Mouse (Mus musculus): ENCODE data around the gene Nfatc2. TPM values are rescaled to one million over a fixed set of nuclear protein-coding genes. Genes with fewer than 3 reads are reported as not detected.

Nfatc2 gene
- polyA plus RNA-seq, 1 experiment = 13.3 TPM

DNA sequence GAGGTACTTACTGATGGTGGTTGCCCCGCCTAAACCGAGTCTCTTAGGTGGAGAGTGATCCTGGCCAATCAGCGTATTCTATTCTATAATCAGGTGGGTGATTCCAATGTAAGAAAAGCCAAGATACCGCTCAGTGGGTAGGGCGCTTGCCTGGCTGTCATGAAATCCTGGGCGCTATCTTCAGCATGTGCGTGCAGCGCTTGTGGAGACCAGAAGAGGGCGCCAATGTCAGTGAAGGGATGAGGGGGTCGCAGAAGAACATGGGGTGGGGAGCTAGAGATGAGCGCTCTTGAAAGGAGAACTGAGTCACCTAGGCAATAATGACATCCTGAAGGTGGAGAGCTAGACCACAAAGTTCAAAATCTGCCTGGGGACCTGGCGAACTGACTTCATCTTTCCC is 160.0 kb downstream of the Nfatc2 start:
- Histone ChIP-seq H3K27me3 (ENCODE audit: control insufficient read depth, insufficient read depth, low read length) (no peaks in the 10 kb centered on the region), H3K4me1 (replicated peaks; ENCODE audit: control insufficient read depth, insufficient read depth, low read length) (peaks cover 17% of the 10 kb centered on the region; the same call in 1 of the 2 replicates), H3K4me3 (ENCODE audit: control insufficient read depth, insufficient read depth, low read length) (no peak overlapping the region), H3K27ac (ENCODE audit: control insufficient read depth, insufficient read depth, low read length) (no peak overlapping the region), H3K36me3 (ENCODE audit: control insufficient read depth, insufficient read depth, low read length) (no peaks in the 10 kb centered on the region)
- DNase-seq = no peak
- WGBS = 94% methylated on average over 12 of the region's 12 CpGs
- TF ChIP-seq CTCF (IDR thresholded peaks at IDR 0.05; ENCODE audit: borderline replicate concordance, control insufficient read depth, extremely low read depth, insufficient read depth, low read length, poor library complexity) = no peak
- TF ChIP-seq POLR2A (IDR thresholded peaks at IDR 0.05; ENCODE audit: control insufficient read depth, extremely low read depth, insufficient read depth, low read length, poor library complexity) = no peak

DNA sequence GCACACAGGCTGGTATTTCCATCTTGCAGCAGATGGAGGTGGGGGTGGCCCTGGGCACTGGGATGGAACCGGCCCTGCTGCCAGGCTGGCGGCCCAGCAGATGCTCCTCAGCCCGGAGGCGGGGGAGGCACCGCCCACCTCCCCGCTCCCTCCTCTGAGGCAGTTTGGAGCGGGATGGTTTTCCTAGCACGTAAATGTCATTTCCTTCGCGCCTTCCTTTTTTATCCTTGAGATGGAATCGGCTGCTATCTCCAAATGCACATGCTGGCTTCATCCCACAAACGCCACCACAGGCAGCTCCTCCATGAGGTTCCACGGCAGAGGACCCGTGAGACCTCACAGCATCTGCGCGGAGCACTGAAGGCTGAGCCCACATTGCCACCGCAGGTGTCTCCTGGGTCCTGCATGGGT is 160.5 kb downstream of the Nfatc2 start:
- no peak for DNase-seq
- Histone ChIP-seq H3K4me3 (ENCODE audit: control insufficient read depth, insufficient read depth, low read length) (no peak overlapping the region), H3K36me3 (ENCODE audit: control insufficient read depth, insufficient read depth, low read length) (no peaks in the 10 kb centered on the region), H3K27ac (ENCODE audit: control insufficient read depth, insufficient read depth, low read length) (no peak overlapping the region), H3K27me3 (ENCODE audit: control insufficient read depth, insufficient read depth, low read length) (no peaks in the 10 kb centered on the region), H3K4me1 (replicated peaks; ENCODE audit: control insufficient read depth, insufficient read depth, low read length) (peaks cover 17% of the 10 kb centered on the region; the same call in 1 of the 2 replicates)
- TF ChIP-seq POLR2A (IDR thresholded peaks at IDR 0.05; ENCODE audit: control insufficient read depth, extremely low read depth, insufficient read depth, low read length, poor library complexity) = no peak
- TF ChIP-seq CTCF (IDR thresholded peaks at IDR 0.05; ENCODE audit: borderline replicate concordance, control insufficient read depth, extremely low read depth, insufficient read depth, low read length, poor library complexity) = no peak
- 98% methylated on average over 17 of the region's 17 CpGs for WGBS

DNA sequence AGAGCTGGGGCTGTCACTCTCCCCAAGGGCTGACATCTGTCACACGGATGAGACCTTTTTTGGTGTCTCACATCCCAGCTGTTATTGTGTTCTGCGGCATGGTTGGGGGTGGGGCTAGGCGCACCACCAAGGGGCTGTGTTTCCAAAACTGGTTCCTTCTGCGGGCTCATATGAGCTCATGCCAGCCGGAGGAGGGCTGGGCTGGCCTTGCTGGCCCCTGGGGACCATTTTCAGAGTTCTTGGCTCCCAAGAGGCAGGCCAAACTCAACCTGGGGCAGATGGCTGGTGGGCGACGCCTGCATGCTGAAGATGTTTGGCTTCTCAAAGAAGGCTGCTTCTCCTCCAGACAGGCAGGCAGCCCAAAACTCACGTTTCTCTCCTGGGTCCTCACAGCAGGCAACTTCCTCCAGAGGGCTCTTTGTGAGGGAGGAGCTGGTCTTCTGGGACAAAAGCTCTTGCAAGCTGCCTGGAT is 162.4 kb downstream of the Nfatc2 start:
- TF ChIP-seq CTCF (IDR thresholded peaks at IDR 0.05; ENCODE audit: borderline replicate concordance, control insufficient read depth, extremely low read depth, insufficient read depth, low read length, poor library complexity) (no peak), POLR2A (IDR thresholded peaks at IDR 0.05; ENCODE audit: control insufficient read depth, extremely low read depth, insufficient read depth, low read length, poor library complexity) (0 out of 2 replicates have a peak, but pooled peaks have one; percentile 22)
- no peak overlapping the region for H3K4me3 ChIP-seq (ENCODE audit: control insufficient read depth, insufficient read depth, low read length)
- WGBS = 47% methylated on average over 8 of the region's 8 CpGs
- no peaks in the 10 kb centered on the region for H3K27me3 ChIP-seq (ENCODE audit: control insufficient read depth, insufficient read depth, low read length)
- H3K36me3 ChIP-seq (ENCODE audit: control insufficient read depth, insufficient read depth, low read length) = no peaks in the 10 kb centered on the region
- DNase-seq = peak; percentile 37
- peaks cover 17% of the 10 kb centered on the region; the same call in 1 of the 2 replicates for H3K4me1 ChIP-seq (replicated peaks; ENCODE audit: control insufficient read depth, insufficient read depth, low read length)
- H3K27ac ChIP-seq (ENCODE audit: control insufficient read depth, insufficient read depth, low read length) = peak overlapping the region; percentile 38; the same call in 1 of the 2 replicates

DNA sequence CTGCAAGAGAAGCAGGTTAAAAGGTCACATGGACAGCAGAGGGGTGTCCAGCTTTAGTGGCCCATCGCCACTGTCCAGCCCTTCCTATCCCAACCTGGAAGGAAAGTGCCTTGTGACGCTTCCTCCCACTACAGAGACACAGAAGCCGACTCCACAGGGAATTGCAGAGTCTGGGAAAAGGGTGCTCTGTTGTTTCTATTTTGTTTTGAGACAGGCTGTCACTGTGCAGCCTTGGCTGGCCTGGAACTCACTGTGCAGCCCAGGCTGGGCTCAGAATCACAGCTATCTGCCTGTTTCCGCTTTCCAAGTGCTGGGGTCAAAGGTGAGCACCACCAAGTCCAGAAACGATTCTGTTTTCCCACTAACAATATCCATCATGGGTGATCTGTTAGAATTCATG is 167.3 kb downstream of the Nfatc2 start:
- Histone ChIP-seq H3K36me3 (ENCODE audit: control insufficient read depth, insufficient read depth, low read length) (no peaks in the 10 kb centered on the region), H3K27me3 (ENCODE audit: control insufficient read depth, insufficient read depth, low read length) (no peaks in the 10 kb centered on the region), H3K4me1 (replicated peaks; ENCODE audit: control insufficient read depth, insufficient read depth, low read length) (peaks cover 12% of the 10 kb centered on the region; the same call in 1 of the 2 replicates), H3K27ac (ENCODE audit: control insufficient read depth, insufficient read depth, low read length) (no peak overlapping the region), H3K4me3 (ENCODE audit: control insufficient read depth, insufficient read depth, low read length) (no peak overlapping the region)
- WGBS = 87% methylated on average over 5 of the region's 5 CpGs
- TF ChIP-seq POLR2A (IDR thresholded peaks at IDR 0.05; ENCODE audit: control insufficient read depth, extremely low read depth, insufficient read depth, low read length, poor library complexity) (no peak), CTCF (IDR thresholded peaks at IDR 0.05; ENCODE audit: borderline replicate concordance, control insufficient read depth, extremely low read depth, insufficient read depth, low read length, poor library complexity) (no peak)
- DNase-seq = no peak

DNA sequence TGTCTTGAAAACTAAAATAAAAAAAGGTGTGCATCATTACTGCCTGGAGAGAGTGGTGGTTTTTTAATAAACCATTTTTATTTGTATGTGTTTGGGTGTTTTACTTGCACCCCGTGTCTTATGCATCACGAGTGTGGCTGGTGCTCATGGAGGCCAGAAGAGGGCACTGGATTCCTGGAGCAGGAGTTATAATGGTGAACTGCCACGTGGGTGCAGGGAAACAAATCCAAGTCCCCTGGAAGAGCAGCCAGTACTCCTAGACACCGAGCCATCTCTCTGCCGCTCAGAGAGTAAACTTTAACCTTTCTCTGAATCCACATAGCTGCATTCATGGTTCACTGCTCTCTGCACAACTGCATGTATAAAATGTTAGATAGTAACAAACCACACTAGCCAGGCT is 168.1 kb downstream of the Nfatc2 start:
- Histone ChIP-seq H3K27me3 (ENCODE audit: control insufficient read depth, insufficient read depth, low read length) (no peaks in the 10 kb centered on the region), H3K4me3 (ENCODE audit: control insufficient read depth, insufficient read depth, low read length) (no peak overlapping the region), H3K4me1 (replicated peaks; ENCODE audit: control insufficient read depth, insufficient read depth, low read length) (peaks cover 6% of the 10 kb centered on the region; the same call in 1 of the 2 replicates), H3K27ac (ENCODE audit: control insufficient read depth, insufficient read depth, low read length) (no peak overlapping the region), H3K36me3 (ENCODE audit: control insufficient read depth, insufficient read depth, low read length) (no peaks in the 10 kb centered on the region)
- 81% methylated on average over 5 of the region's 5 CpGs for WGBS
- TF ChIP-seq POLR2A (IDR thresholded peaks at IDR 0.05; ENCODE audit: control insufficient read depth, extremely low read depth, insufficient read depth, low read length, poor library complexity) (no peak), CTCF (IDR thresholded peaks at IDR 0.05; ENCODE audit: borderline replicate concordance, control insufficient read depth, extremely low read depth, insufficient read depth, low read length, poor library complexity) (no peak)
- DNase-seq = no peak

DNA sequence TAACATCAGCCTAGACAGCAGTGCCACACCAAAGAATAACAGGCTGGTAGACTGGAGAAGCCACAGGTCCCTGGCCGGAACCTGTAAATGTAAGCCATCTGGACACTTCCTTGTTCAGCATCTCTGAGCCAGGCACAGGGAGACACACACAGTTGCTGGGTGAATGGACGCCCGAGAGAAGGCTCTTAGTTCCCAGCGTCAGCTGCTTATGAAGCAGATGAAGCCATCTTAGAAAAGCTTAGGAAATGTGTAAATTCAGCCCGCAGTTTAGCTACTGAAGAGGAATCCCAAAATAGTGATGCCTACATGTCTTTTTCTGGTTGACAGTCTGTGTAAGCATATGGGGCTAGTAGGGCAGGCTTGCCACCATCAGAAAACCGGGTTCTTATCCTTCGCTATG is 169.1 kb downstream of the Nfatc2 start:
- Histone ChIP-seq H3K36me3 (ENCODE audit: control insufficient read depth, insufficient read depth, low read length) (no peaks in the 10 kb centered on the region), H3K4me1 (replicated peaks; ENCODE audit: control insufficient read depth, insufficient read depth, low read length) (peaks cover 3% of the 10 kb centered on the region; the same call in 1 of the 2 replicates), H3K27me3 (ENCODE audit: control insufficient read depth, insufficient read depth, low read length) (no peaks in the 10 kb centered on the region), H3K27ac (ENCODE audit: control insufficient read depth, insufficient read depth, low read length) (no peak overlapping the region), H3K4me3 (ENCODE audit: control insufficient read depth, insufficient read depth, low read length) (no peak overlapping the region)
- TF ChIP-seq POLR2A (IDR thresholded peaks at IDR 0.05; ENCODE audit: control insufficient read depth, extremely low read depth, insufficient read depth, low read length, poor library complexity) (no peak), CTCF (IDR thresholded peaks at IDR 0.05; ENCODE audit: borderline replicate concordance, control insufficient read depth, extremely low read depth, insufficient read depth, low read length, poor library complexity) (no peak)
- WGBS = 97% methylated on average over 7 of the region's 7 CpGs
- no peak for DNase-seq

DNA sequence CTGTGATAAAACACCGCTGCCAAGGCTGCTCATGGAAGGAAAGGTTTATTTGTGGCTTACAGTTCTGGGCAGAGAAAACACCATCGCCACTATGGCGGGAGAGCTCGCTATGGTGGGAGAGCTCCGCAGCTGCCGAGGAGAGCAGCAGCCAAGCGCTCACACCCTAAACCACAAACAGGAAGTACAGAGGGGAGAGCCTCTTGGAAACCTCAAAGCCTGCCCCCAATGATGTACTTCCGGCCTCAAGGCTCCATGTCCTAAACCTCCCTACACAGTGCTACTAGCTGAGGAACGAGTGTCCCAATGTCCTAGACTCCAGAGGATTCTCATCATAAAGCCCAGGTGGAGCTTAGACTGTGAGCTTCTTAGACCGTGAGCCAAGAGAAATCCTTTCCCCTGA is 171.9 kb downstream of the Nfatc2 start:
- Histone ChIP-seq H3K36me3 (ENCODE audit: control insufficient read depth, insufficient read depth, low read length) (no peaks in the 10 kb centered on the region), H3K4me1 (replicated peaks; ENCODE audit: control insufficient read depth, insufficient read depth, low read length) (peaks cover 3% of the 10 kb centered on the region; the same call in 1 of the 2 replicates), H3K4me3 (ENCODE audit: control insufficient read depth, insufficient read depth, low read length) (no peak overlapping the region), H3K27ac (ENCODE audit: control insufficient read depth, insufficient read depth, low read length) (no peak overlapping the region), H3K27me3 (ENCODE audit: control insufficient read depth, insufficient read depth, low read length) (no peaks in the 10 kb centered on the region)
- 20% methylated on average over 10 of the region's 10 CpGs for WGBS
- DNase-seq = no peak
- no peak for TF ChIP-seq CTCF (IDR thresholded peaks at IDR 0.05; ENCODE audit: borderline replicate concordance, control insufficient read depth, extremely low read depth, insufficient read depth, low read length, poor library complexity)
- no peak for TF ChIP-seq POLR2A (IDR thresholded peaks at IDR 0.05; ENCODE audit: control insufficient read depth, extremely low read depth, insufficient read depth, low read length, poor library complexity)
